Comparison of ENCODE assay signal across 9 mouse cellular contexts in genomic region chr14:54636954-54637353, GRCm38 (mm10). TPM values are rescaled to one million over a fixed set of nuclear protein-coding genes. Genes with fewer than 3 reads are reported as not detected.
DNase-seq lines count a peak whose midpoint lies in the region; ATAC-seq and TF ChIP-seq lines count a peak whose summit lies in the region.
"Had no signal": no experiment of that assay in that cellular context is flagged by ENCODE, and none has a peak within 500 bp of the region (broad histone marks: within the 10 kb centered on the region; RNA-seq: fewer than 3 reads in every experiment).

No protein-coding gene starts in this region.

- H3K4me1 ChIP-seq in heart, embryonic 10.5 days, result peaks cover 36% of the 10 kb centered on the region
- H3K4me1 ChIP-seq in heart, embryonic 12.5 days (replicated peaks), result peaks cover 10% of the 10 kb centered on the region
- H3K4me1 ChIP-seq in spleen, adult 2 months (ENCODE audit: control insufficient read depth, insufficient read depth, insufficient read length), result peaks cover 7% of the 10 kb centered on the region

- no peak overlapping the region for H3K27ac ChIP-seq in heart, embryonic 10.5 days
- no peak overlapping the region for H3K27ac ChIP-seq in heart, embryonic 12.5 days (ENCODE audit: poor library complexity, severe bottlenecking)
- no peak overlapping the region for H3K27ac ChIP-seq in spleen, adult 2 months (ENCODE audit: insufficient read depth, low read length)

- peak; percentile 64; the same call in 1 of the 2 replicates for TF ChIP-seq CTCF in spleen, adult 2 months (IDR thresholded peaks at IDR 0.05; ENCODE audit: extremely low read depth, insufficient read depth, insufficient read length, insufficient replicate concordance)

- no peak for ATAC-seq in heart, embryonic 12.5 days (ENCODE audit: insufficient number of reproducible peaks, low FRiP score)
- ATAC-seq in erythroid progenitor cell, adult 5-6 weeks (replicated peaks; ENCODE audit: low FRiP score, poor library complexity, severe bottlenecking), result no peak
- no peak for ATAC-seq in granulocyte monocyte progenitor cell, adult 5-6 weeks (replicated peaks; ENCODE audit: poor library complexity, severe bottlenecking)

- no peaks in the 10 kb centered on the region for H3K27me3 ChIP-seq in heart, embryonic 10.5 days (ENCODE audit: insufficient read depth, poor library complexity, severe bottlenecking)
- H3K27me3 ChIP-seq in heart, embryonic 12.5 days (replicated peaks), result no peaks in the 10 kb centered on the region
- H3K27me3 ChIP-seq in spleen, adult 2 months (ENCODE audit: control insufficient read depth, insufficient read depth, low read length), result no peaks in the 10 kb centered on the region

- no peak for TF ChIP-seq POLR2A in spleen, adult 2 months (IDR thresholded peaks at IDR 0.05; ENCODE audit: low read depth, low read length)

- H3K4me2 ChIP-seq in heart, embryonic 12.5 days, result no peak overlapping the region

- no peaks in the 10 kb centered on the region for H3K9me3 ChIP-seq in heart, embryonic 10.5 days
- no peaks in the 10 kb centered on the region for H3K9me3 ChIP-seq in heart, embryonic 12.5 days (replicated peaks)

- peaks cover 63% of the 10 kb centered on the region for H3K36me3 ChIP-seq in heart, embryonic 10.5 days
- H3K36me3 ChIP-seq in heart, embryonic 12.5 days, result peaks cover 52% of the 10 kb centered on the region
- peaks cover 9% of the 10 kb centered on the region for H3K36me3 ChIP-seq in spleen, adult 2 months (ENCODE audit: control insufficient read depth, insufficient read depth, low read length)

- no peak overlapping the region for H3K4me3 ChIP-seq in heart, embryonic 10.5 days
- no peak overlapping the region for H3K4me3 ChIP-seq in heart, embryonic 12.5 days
- no peak overlapping the region for H3K4me3 ChIP-seq in spleen, adult 2 months (ENCODE audit: extremely low read depth, insufficient read depth, insufficient read length)

- no peak overlapping the region for H3K9ac ChIP-seq in heart, embryonic 12.5 days

- DNase-seq in heart, embryonic 10.5 days (ENCODE audit: low spot score), result peak; percentile 75
- peak; percentile 9 to 52 for DNase-seq in spleen, adult 2 months (ENCODE audit: low read depth in 1 of 2, low spot score in 2 of 2)
- DNase-seq in spleen, adult 12 weeks (ENCODE audit: low spot score), result no peak
- DNase-seq in cerebellum, postnatal 14 days, result peak; percentile 65 to 77
- DNase-seq in lung, postnatal 14 days, result peak; percentile 60

- 47% methylated on average over 8 of the region's 8 CpGs for WGBS in heart, embryonic 10.5 days
- 52% methylated on average over 8 of the region's 8 CpGs for WGBS in heart, embryonic 12.5 days
- whole genome bisulfite sequencing in spleen, adult 2 months, result 59% methylated on average over 8 of the region's 8 CpGs

RNA-seq across cellular contexts. Expression of gene Gm17606, which starts 3.8 kb away (rescaled TPM):
- not detected in 2 replicates for polyA plus RNA-seq in heart, embryonic 10.5 days (2016; fragmentation: Nextera tagmentation; extraction: Ambion mirVana)
- not detected in 2 replicates for polyA plus RNA-seq in heart, embryonic 12.5 days (2016; fragmentation: Nextera tagmentation; extraction: Ambion mirVana)
- not detected in 2 replicates for polyA plus RNA-seq in spleen, adult 2 months (2012; rRNA removed)
- not detected in 2 replicates for total RNA-seq in erythroid progenitor cell, adult 5-6 weeks (2015; ENCODE audit: low replicate concordance)
- not detected in 2 replicates for total RNA-seq in erythroid progenitor cell, adult 5-6 weeks (2017; ENCODE audit: low replicate concordance)
- total RNA-seq in granulocyte monocyte progenitor cell, adult 5-6 weeks (2014; fragmentation: Nextera tagmentation), result not detected in 2 replicates
- not detected in 2 replicates for total RNA-seq in granulocyte monocyte progenitor cell, adult 5-6 weeks (2017)
- total RNA-seq: layer of hippocampus, postnatal 25 days had no signal

RNA-seq across cellular contexts. Expression of gene Cdh24, which starts 4.2 kb away (rescaled TPM):
- polyA plus RNA-seq in heart, embryonic 10.5 days (2016; fragmentation: Nextera tagmentation; extraction: Ambion mirVana), result 2.5 and 4.4 TPM in 2 replicates
- 3.1 and 3.3 TPM in 2 replicates for polyA plus RNA-seq in heart, embryonic 12.5 days (2016; fragmentation: Nextera tagmentation; extraction: Ambion mirVana)
- polyA plus RNA-seq in spleen, adult 2 months (2012; rRNA removed), result 7.3 and 10.8 TPM in 2 replicates
- 1.4 and 2.1 TPM in 2 replicates for total RNA-seq in erythroid progenitor cell, adult 5-6 weeks (2015; ENCODE audit: low replicate concordance)
- 2.8 and 14.1 TPM in 2 replicates for total RNA-seq in erythroid progenitor cell, adult 5-6 weeks (2017; ENCODE audit: low replicate concordance)
- total RNA-seq in granulocyte monocyte progenitor cell, adult 5-6 weeks (2014; fragmentation: Nextera tagmentation), result 0.54 and 1.4 TPM in 2 replicates
- total RNA-seq in granulocyte monocyte progenitor cell, adult 5-6 weeks (2017), result 0.39 and 0.41 TPM in 2 replicates

RNA-seq across cellular contexts. Expression of gene Psmb11, which starts 15.7 kb away (rescaled TPM):
- polyA plus RNA-seq in heart, embryonic 10.5 days (2016; fragmentation: Nextera tagmentation; extraction: Ambion mirVana), result not detected in 2 replicates
- not detected in 2 replicates for polyA plus RNA-seq in heart, embryonic 12.5 days (2016; fragmentation: Nextera tagmentation; extraction: Ambion mirVana)
- not detected in 2 replicates for polyA plus RNA-seq in spleen, adult 2 months (2012; rRNA removed)
- not detected in 2 replicates for total RNA-seq in erythroid progenitor cell, adult 5-6 weeks (2015; ENCODE audit: low replicate concordance)
- total RNA-seq in erythroid progenitor cell, adult 5-6 weeks (2017; ENCODE audit: low replicate concordance), result not detected in 2 replicates
- total RNA-seq in granulocyte monocyte progenitor cell, adult 5-6 weeks (2014; fragmentation: Nextera tagmentation), result 0.09 TPM in 1 of 2 replicates, not detected in the other
- total RNA-seq in granulocyte monocyte progenitor cell, adult 5-6 weeks (2017), result not detected in 2 replicates

RNA-seq across cellular contexts. Expression of gene Psmb5, which starts 19.1 kb away (rescaled TPM):
- 392 and 455 TPM in 2 replicates for polyA plus RNA-seq in heart, embryonic 10.5 days (2016; fragmentation: Nextera tagmentation; extraction: Ambion mirVana)
- polyA plus RNA-seq in heart, embryonic 12.5 days (2016; fragmentation: Nextera tagmentation; extraction: Ambion mirVana), result 300 and 308 TPM in 2 replicates
- polyA plus RNA-seq in spleen, adult 2 months (2012; rRNA removed), result 82.5 and 102 TPM in 2 replicates
- total RNA-seq in erythroid progenitor cell, adult 5-6 weeks (2015; ENCODE audit: low replicate concordance), result 44.9 and 56.2 TPM in 2 replicates
- total RNA-seq in erythroid progenitor cell, adult 5-6 weeks (2017; ENCODE audit: low replicate concordance), result 8.7 and 14.7 TPM in 2 replicates
- 237 and 287 TPM in 2 replicates for total RNA-seq in granulocyte monocyte progenitor cell, adult 5-6 weeks (2014; fragmentation: Nextera tagmentation)
- total RNA-seq in granulocyte monocyte progenitor cell, adult 5-6 weeks (2017), result 63.3 and 69.9 TPM in 2 replicates

RNA-seq across cellular contexts. Expression of gene 4931414P19Rik, which starts 31.2 kb away (rescaled TPM):
- 7.7 and 8.3 TPM in 2 replicates for polyA plus RNA-seq in heart, embryonic 10.5 days (2016; fragmentation: Nextera tagmentation; extraction: Ambion mirVana)
- 6.4 and 6.8 TPM in 2 replicates for polyA plus RNA-seq in heart, embryonic 12.5 days (2016; fragmentation: Nextera tagmentation; extraction: Ambion mirVana)
- polyA plus RNA-seq in spleen, adult 2 months (2012; rRNA removed), result 4.2 and 6.0 TPM in 2 replicates
- 1.3 and 14.1 TPM in 2 replicates for total RNA-seq in erythroid progenitor cell, adult 5-6 weeks (2015; ENCODE audit: low replicate concordance)
- 2.2 and 4.7 TPM in 2 replicates for total RNA-seq in erythroid progenitor cell, adult 5-6 weeks (2017; ENCODE audit: low replicate concordance)
- total RNA-seq in granulocyte monocyte progenitor cell, adult 5-6 weeks (2014; fragmentation: Nextera tagmentation), result 5.8 and 9.9 TPM in 2 replicates
- total RNA-seq in granulocyte monocyte progenitor cell, adult 5-6 weeks (2017), result 3.6 and 4.3 TPM in 2 replicates
